Mouse (Mus musculus): ENCODE measurements around the gene Akap13. TPM values are rescaled to one million over a fixed set of nuclear protein-coding genes. Genes with fewer than 3 reads are reported as not detected.

The Akap13 gene
- polyA plus RNA-seq, 1 experiment from 2014 or later = 41.0 TPM

- Histone ChIP-seq H3K9me3 (replicated peaks; ENCODE audit: control insufficient read depth, low read length) (no peaks in the 10 kb centered on the region), H3K27me3 (ENCODE audit: control insufficient read depth, insufficient read depth, low read depth, low read length) (no peaks in the 10 kb centered on the region), H3K4me3 (ENCODE audit: low read depth, low read length) (no peak overlapping the region), H3K4me1 (ENCODE audit: control insufficient read depth, low read depth, low read length) (peaks cover 4% of the 10 kb centered on the region), H3K4me2 (ENCODE audit: low read depth, low read length) (no peak overlapping the region), H3K36me3 (ENCODE audit: control insufficient read depth, insufficient read depth) (no peaks in the 10 kb centered on the region), H3K27ac (ENCODE audit: low read length) (no peak overlapping the region), H3K9ac (ENCODE audit: low read depth, low read length) (no peak overlapping the region)
- 42% methylated on average over 6 of the region's 6 CpGs for WGBS (ENCODE audit: insufficient replicate concordance)
- no peak for ATAC-seq (ENCODE audit: low read depth)
Observed at GRCm38 (mm10) chr7:75555940-75556339, 100.6 kb downstream of the Akap13 start.

GRCm38 (mm10) chr7:75558225-75558624 is 102.9 kb downstream of the Akap13 start:
- Histone ChIP-seq H3K27me3 (ENCODE audit: control insufficient read depth, insufficient read depth, low read depth, low read length) (no peaks in the 10 kb centered on the region), H3K4me2 (ENCODE audit: low read depth, low read length) (no peak overlapping the region), H3K9ac (ENCODE audit: low read depth, low read length) (no peak overlapping the region), H3K9me3 (replicated peaks; ENCODE audit: control insufficient read depth, low read length) (no peaks in the 10 kb centered on the region), H3K36me3 (ENCODE audit: control insufficient read depth, insufficient read depth) (no peaks in the 10 kb centered on the region), H3K4me3 (ENCODE audit: low read depth, low read length) (no peak overlapping the region), H3K4me1 (ENCODE audit: control insufficient read depth, low read depth, low read length) (peaks cover 4% of the 10 kb centered on the region), H3K27ac (ENCODE audit: low read length) (no peak overlapping the region)
- WGBS (ENCODE audit: insufficient replicate concordance) = 70% methylated on average over 1 of the region's 1 CpGs
- ATAC-seq (ENCODE audit: low read depth) = no peak

DNA sequence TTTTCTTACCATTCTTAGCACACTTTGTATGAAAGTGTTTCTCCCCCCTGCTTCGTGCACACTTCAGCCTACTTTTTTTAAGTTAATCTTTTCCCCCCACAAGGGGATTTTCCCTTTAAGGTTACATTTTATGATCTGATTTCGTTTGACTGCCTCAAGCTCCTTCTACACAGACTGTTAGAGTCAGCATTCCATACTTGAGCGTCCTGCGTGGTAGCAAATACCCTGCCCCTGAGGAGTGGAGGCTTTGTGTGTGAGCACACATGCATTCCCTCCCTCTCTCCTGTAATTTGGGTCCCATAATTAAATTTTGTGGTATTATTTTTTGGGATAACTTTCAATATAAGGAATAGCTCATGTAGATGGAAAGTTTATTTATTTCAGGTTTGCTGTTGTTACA is 103.8 kb downstream of the Akap13 start:
- no peak for ATAC-seq (ENCODE audit: low read depth)
- Histone ChIP-seq H3K4me3 (ENCODE audit: low read depth, low read length) (no peak overlapping the region), H3K27ac (ENCODE audit: low read length) (no peak overlapping the region), H3K9ac (ENCODE audit: low read depth, low read length) (no peak overlapping the region), H3K4me2 (ENCODE audit: low read depth, low read length) (no peak overlapping the region), H3K27me3 (ENCODE audit: control insufficient read depth, insufficient read depth, low read depth, low read length) (no peaks in the 10 kb centered on the region), H3K36me3 (ENCODE audit: control insufficient read depth, insufficient read depth) (no peaks in the 10 kb centered on the region), H3K4me1 (ENCODE audit: control insufficient read depth, low read depth, low read length) (peaks cover 4% of the 10 kb centered on the region), H3K9me3 (replicated peaks; ENCODE audit: control insufficient read depth, low read length) (no peaks in the 10 kb centered on the region)
- 54% methylated on average over 4 of the region's 4 CpGs for WGBS (ENCODE audit: insufficient replicate concordance)

DNA sequence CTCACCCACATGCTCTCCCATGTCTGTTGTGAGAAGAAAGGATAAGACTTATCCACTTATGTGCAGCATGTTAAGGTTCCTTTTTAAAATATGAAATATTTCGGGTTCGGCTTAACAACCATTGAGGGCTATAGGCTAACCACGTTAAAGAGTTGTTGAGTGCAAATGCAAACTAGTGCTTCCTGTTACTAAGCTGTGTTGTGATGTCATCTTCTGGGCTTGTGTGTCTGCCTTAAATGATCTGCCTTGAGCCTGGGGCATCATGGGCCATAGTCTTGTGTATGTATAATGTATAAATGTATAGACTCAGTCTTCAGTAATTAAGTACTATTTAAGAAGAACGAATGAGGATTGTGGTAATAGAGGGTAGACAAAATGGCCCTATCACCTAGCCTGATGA is 104.6 kb downstream of the Akap13 start:
- H3K27ac ChIP-seq (ENCODE audit: low read length) = no peak overlapping the region
- H3K4me1 ChIP-seq (ENCODE audit: control insufficient read depth, low read depth, low read length) = peaks cover 4% of the 10 kb centered on the region
- 52% methylated on average over 4 of the region's 4 CpGs for WGBS (ENCODE audit: insufficient replicate concordance)
- H3K36me3 ChIP-seq (ENCODE audit: control insufficient read depth, insufficient read depth) = no peaks in the 10 kb centered on the region
- H3K9me3 ChIP-seq (replicated peaks; ENCODE audit: control insufficient read depth, low read length) = no peaks in the 10 kb centered on the region
- no peak for ATAC-seq (ENCODE audit: low read depth)
- H3K4me3 ChIP-seq (ENCODE audit: low read depth, low read length) = no peak overlapping the region
- no peaks in the 10 kb centered on the region for H3K27me3 ChIP-seq (ENCODE audit: control insufficient read depth, insufficient read depth, low read depth, low read length)
- H3K4me2 ChIP-seq (ENCODE audit: low read depth, low read length) = no peak overlapping the region
- no peak overlapping the region for H3K9ac ChIP-seq (ENCODE audit: low read depth, low read length)

DNA sequence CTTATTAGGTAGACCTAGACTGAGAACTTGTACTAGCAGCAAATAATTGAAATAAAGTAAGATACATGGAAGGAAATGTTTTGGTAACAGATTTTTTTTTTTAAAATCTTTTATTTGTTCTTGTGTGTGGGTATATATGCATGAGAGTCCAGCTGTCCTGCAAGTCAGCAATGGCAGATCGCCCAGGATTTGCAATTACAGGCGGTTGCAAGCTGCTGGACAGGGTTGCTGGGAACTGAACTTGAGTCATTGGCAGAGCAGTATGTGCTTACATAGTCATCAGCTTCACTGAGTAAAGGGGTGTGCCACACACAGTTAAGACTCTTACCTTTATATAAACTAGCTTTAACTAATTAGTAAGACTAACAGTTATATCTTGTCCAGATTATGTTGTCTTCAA is 105.2 kb downstream of the Akap13 start:
- no peak overlapping the region for H3K4me3 ChIP-seq (ENCODE audit: low read depth, low read length)
- H3K9ac ChIP-seq (ENCODE audit: low read depth, low read length) = no peak overlapping the region
- no peaks in the 10 kb centered on the region for H3K9me3 ChIP-seq (replicated peaks; ENCODE audit: control insufficient read depth, low read length)
- ATAC-seq (ENCODE audit: low read depth) = no peak
- 77% methylated on average over 2 of the region's 2 CpGs for WGBS (ENCODE audit: insufficient replicate concordance)
- peaks cover 4% of the 10 kb centered on the region for H3K4me1 ChIP-seq (ENCODE audit: control insufficient read depth, low read depth, low read length)
- no peak overlapping the region for H3K27ac ChIP-seq (ENCODE audit: low read length)
- no peaks in the 10 kb centered on the region for H3K27me3 ChIP-seq (ENCODE audit: control insufficient read depth, insufficient read depth, low read depth, low read length)
- no peak overlapping the region for H3K4me2 ChIP-seq (ENCODE audit: low read depth, low read length)
- no peaks in the 10 kb centered on the region for H3K36me3 ChIP-seq (ENCODE audit: control insufficient read depth, insufficient read depth)

- no peak overlapping the region for H3K9ac ChIP-seq (ENCODE audit: low read depth, low read length)
- no peak for ATAC-seq (ENCODE audit: low read depth)
- no peak overlapping the region for H3K4me2 ChIP-seq (ENCODE audit: low read depth, low read length)
- no peaks in the 10 kb centered on the region for H3K9me3 ChIP-seq (replicated peaks; ENCODE audit: control insufficient read depth, low read length)
- H3K27me3 ChIP-seq (ENCODE audit: control insufficient read depth, insufficient read depth, low read depth, low read length) = no peaks in the 10 kb centered on the region
- WGBS (ENCODE audit: insufficient replicate concordance) = 96% methylated on average over 1 of the region's 1 CpGs
- H3K36me3 ChIP-seq (ENCODE audit: control insufficient read depth, insufficient read depth) = no peaks in the 10 kb centered on the region
- H3K4me3 ChIP-seq (ENCODE audit: low read depth, low read length) = no peak overlapping the region
- no peak overlapping the region for H3K27ac ChIP-seq (ENCODE audit: low read length)
- peaks cover 4% of the 10 kb centered on the region for H3K4me1 ChIP-seq (ENCODE audit: control insufficient read depth, low read depth, low read length)
Observed at GRCm38 (mm10) chr7:75561134-75561533, 105.8 kb downstream of the Akap13 start.

DNA sequence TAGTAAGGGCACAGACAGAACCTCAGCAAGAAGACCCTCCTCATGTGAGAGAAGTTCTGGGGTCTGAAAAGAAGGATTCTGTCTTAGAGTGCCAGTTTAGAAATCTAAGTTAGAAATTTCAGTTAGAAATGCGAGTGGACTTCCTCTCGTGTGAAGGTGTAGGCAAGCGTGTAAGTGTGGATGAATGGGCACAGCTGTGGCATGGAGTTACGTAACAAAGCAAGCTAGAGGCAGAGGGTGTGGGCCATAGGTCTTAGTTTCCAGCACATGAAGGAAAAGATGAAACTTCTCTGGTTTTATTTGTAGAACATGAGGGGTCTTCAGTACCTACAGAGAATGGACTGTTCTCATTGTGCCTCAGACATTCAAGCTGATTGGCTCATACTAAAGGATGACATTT is 112.9 kb downstream of the Akap13 start:
- 52% methylated on average over 4 of the region's 4 CpGs for WGBS (ENCODE audit: insufficient replicate concordance)
- H3K36me3 ChIP-seq (ENCODE audit: control insufficient read depth, insufficient read depth) = no peaks in the 10 kb centered on the region
- H3K27me3 ChIP-seq (ENCODE audit: control insufficient read depth, insufficient read depth, low read depth, low read length) = no peaks in the 10 kb centered on the region
- no peak overlapping the region for H3K4me2 ChIP-seq (ENCODE audit: low read depth, low read length)
- peaks cover 3% of the 10 kb centered on the region for H3K4me1 ChIP-seq (ENCODE audit: control insufficient read depth, low read depth, low read length)
- H3K4me3 ChIP-seq (ENCODE audit: low read depth, low read length) = no peak overlapping the region
- no peak overlapping the region for H3K27ac ChIP-seq (ENCODE audit: low read length)
- H3K9ac ChIP-seq (ENCODE audit: low read depth, low read length) = no peak overlapping the region
- no peaks in the 10 kb centered on the region for H3K9me3 ChIP-seq (replicated peaks; ENCODE audit: control insufficient read depth, low read length)
- no peak for ATAC-seq (ENCODE audit: low read depth)

GRCm38 (mm10) chr7:75568883-75569282 is 113.5 kb downstream of the Akap13 start:
- Histone ChIP-seq H3K27me3 (ENCODE audit: control insufficient read depth, insufficient read depth, low read depth, low read length) (no peaks in the 10 kb centered on the region), H3K36me3 (ENCODE audit: control insufficient read depth, insufficient read depth) (no peaks in the 10 kb centered on the region), H3K4me3 (ENCODE audit: low read depth, low read length) (no peak overlapping the region), H3K4me2 (ENCODE audit: low read depth, low read length) (no peak overlapping the region), H3K4me1 (ENCODE audit: control insufficient read depth, low read depth, low read length) (peaks cover 3% of the 10 kb centered on the region), H3K27ac (ENCODE audit: low read length) (no peak overlapping the region), H3K9ac (ENCODE audit: low read depth, low read length) (no peak overlapping the region), H3K9me3 (replicated peaks; ENCODE audit: control insufficient read depth, low read length) (no peaks in the 10 kb centered on the region)
- no peak for ATAC-seq (ENCODE audit: low read depth)

DNA sequence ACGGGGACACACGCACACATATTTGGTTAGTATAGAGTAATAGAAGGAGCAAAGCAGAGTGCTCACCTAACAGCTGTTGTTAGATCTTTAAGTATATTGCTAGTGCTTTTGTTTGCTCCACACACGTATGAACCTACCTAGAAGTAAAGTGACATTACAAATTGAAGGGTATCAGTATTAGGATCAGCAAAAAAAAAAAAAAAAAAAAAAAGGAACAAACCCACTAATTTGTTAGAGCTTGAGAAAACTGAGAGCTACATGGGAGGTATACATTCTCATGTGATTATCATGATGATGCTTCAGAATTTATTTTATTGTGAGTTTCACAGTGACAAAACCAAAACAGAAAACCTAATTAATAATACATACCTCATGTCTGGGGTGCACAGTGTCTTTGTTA is 114.9 kb downstream of the Akap13 start:
- ATAC-seq (ENCODE audit: low read depth) = no peak
- Histone ChIP-seq H3K9me3 (replicated peaks; ENCODE audit: control insufficient read depth, low read length) (no peaks in the 10 kb centered on the region), H3K4me2 (ENCODE audit: low read depth, low read length) (no peak overlapping the region), H3K4me3 (ENCODE audit: low read depth, low read length) (no peak overlapping the region), H3K27me3 (ENCODE audit: control insufficient read depth, insufficient read depth, low read depth, low read length) (no peaks in the 10 kb centered on the region), H3K4me1 (ENCODE audit: control insufficient read depth, low read depth, low read length) (peaks cover 6% of the 10 kb centered on the region), H3K27ac (ENCODE audit: low read length) (no peak overlapping the region), H3K9ac (ENCODE audit: low read depth, low read length) (no peak overlapping the region), H3K36me3 (ENCODE audit: control insufficient read depth, insufficient read depth) (no peaks in the 10 kb centered on the region)
- 71% methylated on average over 3 of the region's 3 CpGs for WGBS (ENCODE audit: insufficient replicate concordance)

DNA sequence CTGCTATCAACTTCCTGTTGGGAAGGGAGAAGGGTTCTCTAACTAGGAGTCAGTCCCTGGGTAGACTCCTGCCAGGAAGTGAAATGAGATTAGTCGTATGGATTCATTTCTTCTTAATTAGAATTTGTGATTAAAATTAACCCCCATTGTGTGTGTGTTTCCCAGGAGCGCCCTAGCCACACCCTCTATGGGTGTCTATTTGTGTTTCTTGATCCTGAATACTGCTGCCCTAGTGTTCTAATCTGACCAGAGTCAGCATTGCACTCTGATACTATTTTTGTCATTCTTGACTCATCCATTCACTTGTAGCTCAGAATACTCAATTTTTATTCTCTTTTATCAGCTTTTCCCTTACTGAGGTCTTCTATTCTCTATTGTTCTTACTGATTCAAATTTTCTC is 115.7 kb downstream of the Akap13 start:
- 42% methylated on average over 2 of the region's 2 CpGs for WGBS (ENCODE audit: insufficient replicate concordance)

More for the DNA sequence above, 115.7 kb downstream of the Akap13 start:
- no peaks in the 10 kb centered on the region for H3K36me3 ChIP-seq (ENCODE audit: control insufficient read depth, insufficient read depth)
- no peak for ATAC-seq (ENCODE audit: low read depth)
- H3K27ac ChIP-seq (ENCODE audit: low read length) = no peak overlapping the region
- H3K27me3 ChIP-seq (ENCODE audit: control insufficient read depth, insufficient read depth, low read depth, low read length) = no peaks in the 10 kb centered on the region
- H3K4me3 ChIP-seq (ENCODE audit: low read depth, low read length) = no peak overlapping the region
- H3K4me2 ChIP-seq (ENCODE audit: low read depth, low read length) = no peak overlapping the region
- no peaks in the 10 kb centered on the region for H3K9me3 ChIP-seq (replicated peaks; ENCODE audit: control insufficient read depth, low read length)
- H3K4me1 ChIP-seq (ENCODE audit: control insufficient read depth, low read depth, low read length) = peaks cover 14% of the 10 kb centered on the region
- no peak overlapping the region for H3K9ac ChIP-seq (ENCODE audit: low read depth, low read length)
